Mouse (Mus musculus) intestine, embryonic 14.5 days (tissue): ENCODE measurements around the gene Lrrc41. TPM values are rescaled to one million over a fixed set of nuclear protein-coding genes. Genes with fewer than 3 reads are reported as not detected.

Experiments
- ATAC-seq: fragments of 200-750 bp; cut with Nextera tagmentation; replicated peaks from 2 replicates; pipeline ENCODE4 v1.8.0; 2017; ENCODE audit warnings: low read depth, moderate number of reproducible peaks, moderate TSS enrichment, moderate library complexity; ENCODE audit not compliant: low FRiP score, low TSS enrichment
- DNase-seq: peaks from one replicate; pipeline ENCODE4 v3.0.0-alpha.2; 2018; ENCODE audit warnings: low spot score
- H3K27ac ChIP-seq: fragments of 300-500 bp; sonication (generic); 2 replicates; pipeline ENCODE4 v1.5.1; 2014; ENCODE audit warnings: low read depth, mild to moderate bottlenecking, control low read depth
- H3K27me3 ChIP-seq: fragments of 300-500 bp; sonication (generic); replicated peaks from 2 replicates; pipeline ENCODE4 v1.6.1; 2014; ENCODE audit warnings: low read length, control low read depth; ENCODE audit not compliant: control insufficient read depth, insufficient read depth
- H3K36me3 ChIP-seq: fragments of 300-500 bp; sonication (generic); 2 replicates; pipeline ENCODE4 v1.6.1; 2014; ENCODE audit warnings: low read length, control low read depth; ENCODE audit not compliant: control insufficient read depth, insufficient read depth
- H3K4me1 ChIP-seq: fragments of 300-500 bp; sonication (generic); replicated peaks from 2 replicates; pipeline ENCODE4 v1.6.1; 2014; ENCODE audit warnings: low read length, control low read depth, mixed read lengths; ENCODE audit not compliant: control insufficient read depth, insufficient read depth
- H3K4me2 ChIP-seq: fragments of 300-500 bp; sonication (generic); 2 replicates; pipeline ENCODE4 v1.6.1; 2014; ENCODE audit warnings: low read length
- H3K4me3 ChIP-seq: fragments of 300-500 bp; sonication (generic); 2 replicates; pipeline ENCODE4 v1.5.1; 2014; ENCODE audit warnings: low read depth, low read length, control low read depth, mixed read lengths
- H3K9ac ChIP-seq: fragments of 300-500 bp; sonication (generic); 2 replicates; pipeline ENCODE4 v1.6.1; 2014; ENCODE audit warnings: mild to moderate bottlenecking, low read length
- H3K9me3 ChIP-seq: fragments of 300-500 bp; sonication (generic); 2 replicates; pipeline ENCODE4 v1.6.1; 2016; ENCODE audit warnings: low read length, control low read depth; ENCODE audit not compliant: control insufficient read depth
- WGBS: fragments of 180-500 bp; shearing (Covaris S2); extraction: QIAGEN DNeasy Blood & Tissue Kit; methylation state at CpG from one replicate; pipeline ENCODE4 v1.1.7; 2014; 5-methylcytosine and 5-hydroxymethylcytosine counted together
- polyA plus RNA-seq: library from polyadenylated mRNA; unstranded; fragments of >200 nt; fragmentation: Nextera tagmentation; extraction: Ambion mirVana; gene quantifications from 2 replicates; pipeline ENCODE4 v1.2.1, GENCODE M21; 2014

Gene Lrrc41
- polyA plus RNA-seq: 73.4 and 78.9 TPM in 2 replicates

DNA sequence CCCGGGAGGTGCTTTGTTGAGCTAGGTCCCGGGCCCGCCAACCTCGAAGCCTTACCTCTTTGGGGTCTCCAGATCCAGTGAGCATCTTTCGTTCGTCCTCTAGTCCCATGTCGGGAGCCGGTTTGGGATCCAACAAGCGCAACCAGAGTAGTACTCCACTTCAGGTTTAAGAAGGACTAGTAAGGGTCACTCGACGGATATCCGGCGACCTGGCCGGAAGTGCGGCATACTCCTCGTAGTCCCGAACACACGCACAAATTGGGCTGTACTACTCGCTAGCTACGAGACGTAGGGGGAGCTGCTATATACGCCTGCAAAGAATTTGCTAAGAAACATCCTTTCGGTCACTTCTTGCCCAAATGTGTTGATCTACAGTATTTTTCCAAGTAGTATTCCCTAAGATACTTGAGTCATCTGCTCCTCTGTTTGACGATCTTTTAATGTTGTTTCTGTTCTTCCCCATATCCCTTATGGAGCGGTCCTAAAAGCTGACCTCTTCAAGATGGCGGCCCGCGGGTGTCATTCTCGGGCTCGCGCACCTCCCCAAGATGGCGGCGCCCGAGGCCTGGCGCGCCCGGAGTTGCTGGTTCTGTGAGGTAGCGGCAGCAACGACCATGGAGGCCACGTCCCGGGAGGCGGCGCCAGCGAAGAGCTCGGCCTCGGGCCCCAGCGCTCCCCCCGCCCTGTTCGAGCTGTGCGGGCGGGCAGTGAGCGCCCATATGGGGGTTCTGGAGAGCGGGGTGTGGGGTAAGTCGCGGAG lies at the start of gene Lrrc41, which contains the start of gene Uqcrh:
Gene Lrrc41 (plus strand): TSS at position 409 of the 760 bp plus-strand sequence.
Gene Uqcrh (minus strand): TSS at position 211 of the 760 bp plus-strand sequence.
- Histone ChIP-seq H3K4me2 (peak within 1 kb of the TSS; percentile 91), H3K4me3 (peak within 1 kb of the TSS; percentile 66), H3K4me1 (peaks cover 29% of the 10 kb centered on the region), H3K36me3 (peaks cover 11% of the 10 kb centered on the region), H3K27ac (peak within 1 kb of the TSS; percentile 98), H3K9ac (peak within 1 kb of the TSS; percentile 82), H3K9me3 (no peaks in the 10 kb centered on the region), H3K27me3 (no peaks in the 10 kb centered on the region)
- DNase-seq (peak; percentile 89), ATAC-seq (peak; percentile 93)
- WGBS: under 1% methylated on average over 55 of the region's 55 CpGs

DNA sequence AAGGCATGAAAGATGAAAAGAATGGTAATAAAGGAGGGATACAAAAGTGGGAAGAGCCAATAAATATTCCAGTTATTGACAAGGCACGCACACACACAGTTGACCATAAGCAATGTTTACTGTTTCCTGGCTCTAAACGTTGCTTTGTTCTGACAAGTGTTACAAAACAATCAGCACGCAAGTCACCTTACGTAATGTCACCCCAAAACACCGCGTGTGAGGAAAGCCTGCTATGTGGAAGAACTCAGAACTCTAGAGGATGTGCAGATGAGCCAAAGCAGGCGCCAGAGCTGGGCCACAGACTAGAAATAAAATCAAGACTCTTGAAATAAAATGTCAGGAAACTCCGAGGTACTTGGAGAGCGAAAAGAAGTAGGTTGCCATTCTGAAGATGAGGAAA lies 42.2 kb upstream of the Lrrc41 start:
- WGBS: 88% methylated on average over 9 of the region's 9 CpGs
- H3K9ac ChIP-seq: no peak overlapping the region
- no peak overlapping the region for H3K4me2 ChIP-seq
- no peak overlapping the region for H3K27ac ChIP-seq
- no peak for DNase-seq
- H3K9me3 ChIP-seq: no peaks in the 10 kb centered on the region
- no peaks in the 10 kb centered on the region for H3K27me3 ChIP-seq
- H3K4me1 ChIP-seq: no peaks in the 10 kb centered on the region
- no peak for ATAC-seq
- no peak overlapping the region for H3K4me3 ChIP-seq
- H3K36me3 ChIP-seq: peaks cover 41% of the 10 kb centered on the region

DNA sequence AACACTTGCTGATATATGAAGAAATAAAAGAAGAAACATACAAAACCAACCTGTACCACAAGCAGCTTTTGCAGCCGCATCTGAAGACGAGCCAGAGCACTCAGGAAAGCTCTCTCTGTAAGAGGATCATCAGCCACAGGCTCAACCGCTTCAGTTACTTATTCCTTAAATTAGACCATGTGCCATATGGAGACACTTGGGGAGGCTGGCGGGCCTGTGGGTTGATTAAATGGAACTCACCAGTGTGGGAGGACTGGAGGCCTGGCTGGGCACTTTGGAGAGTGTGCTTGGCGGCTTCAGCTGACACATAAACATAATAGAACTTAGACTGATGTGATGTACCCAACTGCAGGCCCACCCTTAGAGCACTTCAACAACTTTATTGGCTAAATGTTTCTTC lies 41.7 kb upstream of the Lrrc41 start:
- H3K9ac ChIP-seq: no peak overlapping the region
- no peak overlapping the region for H3K4me2 ChIP-seq
- DNase-seq (no peak), ATAC-seq (no peak)
- no peak overlapping the region for H3K27ac ChIP-seq
- no peak overlapping the region for H3K4me3 ChIP-seq
- WGBS: 92% methylated on average over 5 of the region's 5 CpGs
- H3K4me1 ChIP-seq: no peaks in the 10 kb centered on the region
- H3K9me3 ChIP-seq: no peaks in the 10 kb centered on the region
- peaks cover 44% of the 10 kb centered on the region for H3K36me3 ChIP-seq
- no peaks in the 10 kb centered on the region for H3K27me3 ChIP-seq

DNA sequence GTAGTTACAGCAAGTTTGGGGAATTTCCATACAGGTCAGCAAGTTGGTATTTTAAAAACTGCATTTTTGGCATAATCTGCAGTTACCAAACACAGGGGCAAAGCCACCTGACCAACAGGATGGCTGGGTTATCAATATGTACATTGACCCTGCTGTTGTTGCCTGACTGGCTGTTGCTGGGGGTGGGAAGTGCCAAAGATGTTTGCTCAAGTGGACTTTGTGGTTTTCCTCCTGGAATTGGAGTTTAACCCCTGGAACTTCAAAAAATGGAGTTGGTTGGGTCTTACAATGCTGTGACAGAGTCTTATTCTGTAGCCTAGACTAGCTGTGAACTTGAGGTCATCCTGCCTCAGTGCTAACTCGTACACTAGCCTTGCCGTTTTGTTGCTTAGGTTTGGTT lies 34.6 kb upstream of the Lrrc41 start:
- Histone ChIP-seq H3K9ac (no peak overlapping the region), H3K4me2 (no peak overlapping the region), H3K9me3 (no peaks in the 10 kb centered on the region), H3K27me3 (no peaks in the 10 kb centered on the region), H3K36me3 (peaks cover 43% of the 10 kb centered on the region), H3K4me3 (no peak overlapping the region), H3K4me1 (no peaks in the 10 kb centered on the region), H3K27ac (no peak overlapping the region)
- WGBS: 98% methylated on average over 2 of the region's 2 CpGs
- DNase-seq (no peak), ATAC-seq (no peak)

DNA sequence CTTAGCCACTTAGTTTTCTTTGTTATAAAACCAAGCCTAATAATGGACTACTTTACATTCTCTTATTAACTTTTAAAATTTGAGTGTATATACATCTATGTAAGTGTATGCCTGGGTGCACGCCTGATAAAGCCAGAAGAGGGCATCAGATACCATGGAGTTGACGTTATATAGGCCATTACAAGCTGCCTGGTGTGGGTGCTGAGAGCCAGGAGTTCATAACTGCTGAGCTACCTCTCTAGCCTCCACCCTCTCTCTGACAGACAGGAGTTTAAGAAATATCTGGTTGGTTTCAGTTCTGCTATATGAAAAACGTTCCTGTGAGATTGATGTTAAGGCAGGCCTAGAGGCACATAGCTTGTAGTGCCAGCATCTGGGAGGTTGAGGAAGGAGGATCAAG lies 32.9 kb upstream of the Lrrc41 start:
- Histone ChIP-seq H3K36me3 (peaks cover 43% of the 10 kb centered on the region), H3K9me3 (no peaks in the 10 kb centered on the region), H3K27me3 (no peaks in the 10 kb centered on the region), H3K9ac (no peak overlapping the region), H3K27ac (no peak overlapping the region), H3K4me1 (no peaks in the 10 kb centered on the region), H3K4me2 (no peak overlapping the region), H3K4me3 (no peak overlapping the region)
- DNase-seq (no peak), ATAC-seq (no peak)
- WGBS: 73% methylated on average over 3 of the region's 3 CpGs

DNA sequence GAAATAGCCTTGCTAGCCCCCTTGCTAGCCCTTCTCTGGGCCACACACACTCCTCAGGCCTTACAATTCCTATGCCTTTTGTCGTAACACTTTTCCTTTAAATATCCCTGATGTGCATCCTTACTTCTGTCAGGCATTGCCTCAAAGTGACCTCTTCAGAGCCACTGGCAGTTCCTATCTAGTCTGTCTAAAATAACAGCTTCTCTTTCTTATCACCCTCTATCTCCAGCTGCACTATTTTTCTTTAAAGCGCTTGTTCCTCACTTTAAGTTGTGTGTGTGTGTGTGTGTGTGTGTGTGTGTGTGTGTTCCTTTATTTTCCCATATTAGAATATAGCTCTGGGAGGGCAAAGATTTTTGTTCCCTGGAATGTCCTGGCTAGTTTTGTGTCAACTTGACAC lies 28.5 kb upstream of the Lrrc41 start:
- DNase-seq: no peak
- ATAC-seq: no peak
- no peak overlapping the region for H3K9ac ChIP-seq
- no peaks in the 10 kb centered on the region for H3K27me3 ChIP-seq
- no peaks in the 10 kb centered on the region for H3K9me3 ChIP-seq
- no peak overlapping the region for H3K27ac ChIP-seq
- 92% methylated on average over 2 of the region's 2 CpGs for WGBS
- H3K4me1 ChIP-seq: no peaks in the 10 kb centered on the region
- peaks cover 28% of the 10 kb centered on the region for H3K36me3 ChIP-seq
- no peak overlapping the region for H3K4me2 ChIP-seq
- no peak overlapping the region for H3K4me3 ChIP-seq

DNA sequence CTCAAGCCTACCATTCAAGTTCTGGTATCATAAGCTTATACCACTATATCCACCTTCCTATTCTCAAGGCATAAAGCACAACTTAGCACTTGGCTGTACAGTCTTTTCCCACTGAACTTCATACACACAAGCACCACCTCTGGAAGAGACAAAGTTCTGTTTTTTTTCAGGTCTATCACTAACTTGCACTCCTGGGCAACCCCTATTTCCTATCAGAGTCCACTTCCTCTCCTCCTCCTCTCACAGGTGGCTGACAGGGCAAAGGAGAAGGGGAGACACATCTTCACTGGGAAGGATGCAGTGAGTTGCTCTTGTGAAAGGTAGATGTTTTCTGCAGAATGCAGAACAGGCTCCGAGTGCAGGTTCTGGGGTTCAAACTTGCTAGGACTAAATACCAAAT lies 27.4 kb upstream of the Lrrc41 start:
- Histone ChIP-seq H3K36me3 (peaks cover 22% of the 10 kb centered on the region), H3K4me1 (peaks cover 6% of the 10 kb centered on the region), H3K27me3 (no peaks in the 10 kb centered on the region), H3K9ac (no peak overlapping the region), H3K27ac (no peak overlapping the region), H3K9me3 (no peaks in the 10 kb centered on the region), H3K4me3 (no peak overlapping the region), H3K4me2 (no peak overlapping the region)
- WGBS: 91% methylated on average over 1 of the region's 1 CpGs
- DNase-seq: no peak
- no peak for ATAC-seq

DNA sequence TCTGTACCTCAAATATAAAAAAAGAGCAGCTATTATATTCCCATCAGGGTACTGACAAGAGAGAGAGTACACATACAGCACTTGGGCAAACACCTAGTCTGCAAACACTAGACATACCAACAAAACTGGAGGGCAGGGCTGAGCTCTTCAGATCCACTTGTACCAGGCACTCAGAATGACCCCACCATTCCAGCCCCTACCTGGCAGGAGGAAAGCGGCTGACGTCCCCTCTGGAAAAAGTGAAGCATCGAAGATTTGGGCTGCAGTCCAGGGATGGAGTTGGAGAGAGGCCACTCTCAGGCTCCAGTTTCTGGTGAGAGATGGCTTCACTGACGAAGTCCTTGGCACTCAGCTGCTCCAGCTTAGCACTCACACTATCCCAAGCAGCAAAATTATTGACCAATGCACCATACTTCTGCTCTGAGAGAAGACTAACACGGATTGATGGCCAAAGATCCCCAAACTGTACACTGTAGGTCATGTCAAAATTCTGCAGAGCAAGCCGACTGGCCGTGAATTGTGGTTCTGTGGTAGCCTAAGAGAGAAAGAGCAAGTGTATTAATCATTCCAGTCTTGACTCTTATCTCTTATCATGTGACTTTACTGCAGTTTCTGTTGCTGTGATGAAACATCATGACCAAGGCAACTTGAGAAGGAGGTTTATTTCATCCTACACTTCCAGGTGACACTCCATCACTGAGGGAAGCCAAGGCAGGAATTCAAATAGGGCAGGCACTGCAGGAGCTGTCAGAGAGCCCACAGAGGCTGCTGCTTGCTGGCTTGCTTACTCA lies 26.7 kb upstream of the Lrrc41 start:
- DNase-seq: no peak
- H3K4me2 ChIP-seq: no peak overlapping the region

More for the DNA sequence above, 26.7 kb upstream of the Lrrc41 start:
- Histone ChIP-seq H3K4me3 (no peak overlapping the region), H3K36me3 (peaks cover 20% of the 10 kb centered on the region), H3K9ac (no peak overlapping the region), H3K27me3 (no peaks in the 10 kb centered on the region), H3K4me1 (peaks cover 7% of the 10 kb centered on the region), H3K9me3 (no peaks in the 10 kb centered on the region), H3K27ac (no peak overlapping the region)
- WGBS: 78% methylated on average over 7 of the region's 7 CpGs
- no peak for ATAC-seq
